Comparison of ENCODE assay signal across 9 mouse cellular contexts in genomic region chr6:119419412-119419811, GRCm38 (mm10). TPM values are rescaled to one million over a fixed set of nuclear protein-coding genes. Genes with fewer than 3 reads are reported as not detected.
A peak's percentile ranks its signal among the peaks of the same experiment; 100 is the strongest.
DNase-seq lines count a peak whose midpoint lies in the region; ATAC-seq lines count a peak whose summit lies in the region.
"Had no signal": no experiment of that assay in that cellular context is flagged by ENCODE, and none has a peak within 500 bp of the region (broad histone marks: within the 10 kb centered on the region; RNA-seq: fewer than 3 reads in every experiment).

No protein-coding gene starts in this region.

- no peak overlapping the region for H3K9ac ChIP-seq in intestine, embryonic 15.5 days
- no peak overlapping the region for H3K9ac ChIP-seq in intestine, embryonic 16.5 days (ENCODE audit: low read depth, low read length)
- no peak overlapping the region for H3K9ac ChIP-seq in neural tube, embryonic 11.5 days (ENCODE audit: low read length)

- H3K9me3 ChIP-seq in intestine, embryonic 15.5 days = no peaks in the 10 kb centered on the region
- H3K9me3 ChIP-seq in intestine, embryonic 16.5 days (ENCODE audit: control insufficient read depth, low read length) = no peaks in the 10 kb centered on the region
- no peaks in the 10 kb centered on the region for H3K9me3 ChIP-seq in neural tube, embryonic 11.5 days (ENCODE audit: control insufficient read depth, low read length)

- no peak overlapping the region for H3K4me3 ChIP-seq in intestine, embryonic 15.5 days (replicated peaks)
- no peak overlapping the region for H3K4me3 ChIP-seq in intestine, embryonic 16.5 days (ENCODE audit: low read length)
- H3K4me3 ChIP-seq in neural tube, embryonic 11.5 days (ENCODE audit: low read depth, low read length) = no peak overlapping the region

- H3K4me1 ChIP-seq in intestine, embryonic 15.5 days (replicated peaks) = peaks cover 2% of the 10 kb centered on the region; the same call in 1 of the 2 replicates
- H3K4me1 ChIP-seq in intestine, embryonic 16.5 days (ENCODE audit: control insufficient read depth, insufficient read depth, low read length) = peaks cover 5% of the 10 kb centered on the region
- H3K4me1 ChIP-seq in neural tube, embryonic 11.5 days (ENCODE audit: control insufficient read depth, insufficient read depth, low read length) = no peaks in the 10 kb centered on the region; the same call in 1 of the 2 replicates

- 55% methylated on average over 7 of the region's 7 CpGs for WGBS in intestine, embryonic 15.5 days
- 54% methylated on average over 7 of the region's 7 CpGs for WGBS in intestine, embryonic 16.5 days
- 17% methylated on average over 7 of the region's 7 CpGs for WGBS in neural tube, embryonic 11.5 days

- H3K4me2 ChIP-seq in intestine, embryonic 15.5 days (replicated peaks) = no peak overlapping the region
- H3K4me2 ChIP-seq in intestine, embryonic 16.5 days (ENCODE audit: low read depth, low read length) = no peak overlapping the region
- H3K4me2 ChIP-seq in neural tube, embryonic 11.5 days (ENCODE audit: low read depth) = no peak overlapping the region

- DNase-seq in embryo, embryonic 10 days (ENCODE audit: low spot score) = peak; percentile 54
- DNase-seq in embryo, embryonic 9.5 days (ENCODE audit: extremely low spot score) = no peak
- peak; percentile 40 for DNase-seq in neural tube, embryonic 11.5 days (ENCODE audit: low spot score)
- DNase-seq in neural tube, embryonic 10.5 days (ENCODE audit: extremely low spot score, low spot score) = no peak
- no peak for DNase-seq in layer of hippocampus, adult 11-12 months (ENCODE audit: low spot score)
- DNase-seq: right cerebral cortex, postnatal 4 days had no signal

- H3K27me3 ChIP-seq in intestine, embryonic 15.5 days (replicated peaks) = no peaks in the 10 kb centered on the region
- H3K27me3 ChIP-seq in intestine, embryonic 16.5 days (replicated peaks; ENCODE audit: control insufficient read depth, insufficient read depth, low read length) = no peaks in the 10 kb centered on the region
- H3K27me3 ChIP-seq in neural tube, embryonic 11.5 days (ENCODE audit: control insufficient read depth, insufficient read depth, low read length) = no peaks in the 10 kb centered on the region

- no peak for ATAC-seq in intestine, embryonic 15.5 days
- ATAC-seq in intestine, embryonic 16.5 days = no peak
- no peak for ATAC-seq in neural tube, embryonic 11.5 days (ENCODE audit: insufficient read depth, low FRiP score, low TSS enrichment)
- no peak for ATAC-seq in megakaryocyte-erythroid progenitor cell, adult 5-6 weeks (replicated peaks; ENCODE audit: low FRiP score, low TSS enrichment, poor library complexity, severe bottlenecking)

- H3K36me3 ChIP-seq in intestine, embryonic 15.5 days = no peaks in the 10 kb centered on the region
- H3K36me3 ChIP-seq in intestine, embryonic 16.5 days (ENCODE audit: control insufficient read depth, insufficient read depth, low read length) = no peaks in the 10 kb centered on the region
- no peaks in the 10 kb centered on the region for H3K36me3 ChIP-seq in neural tube, embryonic 11.5 days (ENCODE audit: control insufficient read depth, insufficient read depth, low read length)

- H3K27ac ChIP-seq in intestine, embryonic 15.5 days = peak overlapping the region; percentile 66; the same call in 1 of the 2 replicates
- no peak overlapping the region for H3K27ac ChIP-seq in intestine, embryonic 16.5 days (ENCODE audit: low read length)
- H3K27ac ChIP-seq in neural tube, embryonic 11.5 days (ENCODE audit: low read depth, low read length) = peak overlapping the region; percentile 67; the same call in 1 of the 2 replicates

RNA-seq across cellular contexts. Expression of gene Adipor2, which starts 1.9 kb away (rescaled TPM):
- polyA plus RNA-seq in intestine, embryonic 15.5 days (2015; fragmentation: Nextera tagmentation; extraction: Ambion mirVana) = 101 and 111 TPM in 2 replicates
- polyA plus RNA-seq in intestine, embryonic 16.5 days (2015; fragmentation: Nextera tagmentation; extraction: Ambion mirVana) = 127 and 148 TPM in 2 replicates
- 20.6 and 21.7 TPM in 2 replicates for polyA plus RNA-seq in neural tube, embryonic 11.5 days (2014; fragmentation: Nextera tagmentation; extraction: Ambion mirVana)
- total RNA-seq in megakaryocyte-erythroid progenitor cell, adult 5-6 weeks (2014; fragmentation: Nextera tagmentation) = 34.1 and 37.1 TPM in 2 replicates
- 65.9 and 73.1 TPM in 2 replicates for total RNA-seq in megakaryocyte-erythroid progenitor cell, adult 5-6 weeks (2017)

Comparison
In these comparisons a context has a peak if more than half of its experiments do, and no peak if none do; other contexts are left out.
1. DNase-seq: peak in embryo, embryonic 10 days (single experiment) and neural tube, embryonic 11.5 days (single experiment); none in embryo, embryonic 9.5 days (single experiment), neural tube, embryonic 10.5 days (single experiment) and layer of hippocampus, adult 11-12 months (single experiment).